Mouse (Mus musculus) stomach, postnatal 0 days (tissue): ENCODE data around the gene Pacs2.

Source experiments
- CTCF ChIP-seq: IDR thresholded peaks from 2 replicates; pipeline ENCODE4 v1.5.1; 2016; ENCODE audit warnings: antibody characterized with exemption, low read depth, mild to moderate bottlenecking, moderate library complexity
- EP300 ChIP-seq: optimal IDR thresholded peaks from 2 replicates; pipeline ENCODE3; 2016; ENCODE audit warnings: antibody characterized with exemption

GRCm38 (mm10) chr12:113015956-113016355 lies 1.6 kb downstream of the Pacs2 start:
- no peak for TF ChIP-seq CTCF
- no peak for TF ChIP-seq EP300
